Mouse (Mus musculus) retina, adult 2 months (tissue): ENCODE measurements around the gene Iqcn.

Experiments
- DNase-seq: peaks from one replicate; pipeline ENCODE4 v3.0.0-alpha.2; 2012; ENCODE audit warnings: low read depth, low spot score

The Iqcn gene

DNA sequence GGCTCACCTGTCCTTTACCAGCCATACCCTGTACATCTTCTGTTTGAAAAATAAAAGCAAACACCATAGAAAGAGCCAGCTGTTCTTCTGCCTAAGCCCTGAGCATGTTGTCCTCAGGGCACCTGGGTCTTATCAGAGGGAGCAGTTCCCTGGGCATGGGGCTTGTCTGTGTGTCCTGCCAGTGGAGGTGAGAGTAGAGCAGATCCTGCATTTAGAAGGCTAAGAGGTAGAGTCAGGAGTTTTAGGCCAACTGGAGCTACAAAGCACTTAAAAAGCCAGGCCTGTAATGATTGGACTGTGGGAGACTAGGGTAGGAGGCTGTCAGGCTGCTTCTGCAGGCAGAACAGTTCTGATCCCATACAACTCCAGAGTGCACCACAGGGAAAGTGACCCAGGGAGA lies 24.6 kb upstream of the Iqcn start:
- DNase-seq: no peak

DNA sequence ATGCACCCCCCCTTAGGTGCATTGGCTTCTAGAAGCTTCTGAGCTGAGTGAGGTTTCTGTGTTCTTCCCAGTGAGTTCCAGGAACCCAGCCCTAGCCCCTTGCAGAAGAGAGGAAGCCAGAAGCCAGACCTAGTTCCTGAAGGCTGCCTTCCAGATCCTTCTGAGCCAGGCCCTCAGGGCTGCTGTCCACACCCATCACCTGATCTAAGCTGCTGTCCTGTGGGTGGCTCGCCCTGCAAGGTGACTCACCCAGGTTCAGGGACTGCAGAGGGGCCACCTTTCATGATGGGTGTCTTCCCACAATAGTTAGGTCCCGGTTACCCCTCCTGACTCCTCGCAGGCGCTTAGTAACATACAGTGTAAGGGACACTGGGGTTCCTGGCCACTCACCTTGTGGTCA lies 23.9 kb upstream of the Iqcn start:
- no peak for DNase-seq

DNA sequence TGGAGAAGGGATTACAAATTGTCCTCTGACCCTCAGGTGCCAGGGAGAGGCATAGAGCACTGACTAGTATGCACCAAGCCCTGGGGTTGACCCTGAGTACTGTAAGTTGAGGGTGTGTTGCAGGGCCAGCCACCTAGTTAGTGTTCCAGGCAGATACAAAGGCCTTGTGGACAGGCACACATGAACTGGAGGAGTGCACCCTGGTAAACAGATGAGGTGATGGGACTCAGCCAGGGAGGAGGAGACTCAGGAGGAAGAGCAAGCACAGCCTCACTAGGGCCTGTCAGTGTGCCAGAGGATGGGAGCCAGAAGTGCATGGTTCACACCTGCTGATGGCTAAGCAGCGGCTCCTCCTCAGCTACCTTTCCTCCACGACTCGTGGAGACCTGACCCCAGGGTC lies 23.2 kb upstream of the Iqcn start:
- DNase-seq: no peak

DNA sequence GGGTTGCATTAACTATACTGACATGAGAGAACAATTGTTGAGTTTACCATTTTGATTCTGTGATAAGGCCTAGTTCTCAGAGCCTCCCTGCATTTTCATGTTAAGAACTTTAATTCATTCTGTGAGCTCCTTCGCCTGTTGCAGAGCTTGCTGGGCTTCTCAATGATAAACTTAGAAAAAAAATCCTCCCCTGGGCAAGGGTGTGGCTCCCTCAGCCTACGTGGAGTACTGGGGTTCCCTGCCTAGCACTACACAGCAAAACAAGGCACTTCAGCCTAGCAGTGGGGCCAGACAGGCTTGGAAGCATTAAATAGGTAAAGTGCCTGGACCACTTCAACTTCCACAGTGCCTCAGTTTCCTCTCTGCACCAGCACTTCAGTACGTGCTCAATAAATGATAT lies 21.8 kb upstream of the Iqcn start:
- no peak for DNase-seq

DNA sequence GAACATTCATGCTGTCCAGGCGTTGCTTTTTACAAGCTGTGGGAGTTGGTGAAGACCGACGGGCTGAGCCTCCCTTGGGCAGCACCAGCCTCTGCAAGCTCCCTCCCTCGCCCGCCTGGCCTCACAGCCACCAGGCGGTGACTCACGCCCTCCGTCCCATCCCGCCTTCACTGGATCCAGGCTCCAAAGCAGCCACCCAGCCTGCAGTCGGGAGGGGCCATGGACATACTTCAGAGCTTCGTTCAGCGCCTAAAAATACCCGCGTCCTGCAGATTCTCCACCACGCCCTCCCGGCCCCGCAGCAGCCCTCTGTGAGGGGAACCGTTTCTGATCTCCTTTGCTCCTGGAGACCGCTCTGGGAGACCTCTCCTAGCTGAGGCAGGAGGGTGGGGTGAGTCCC lies 21.1 kb upstream of the Iqcn start:
- no peak for DNase-seq

DNA sequence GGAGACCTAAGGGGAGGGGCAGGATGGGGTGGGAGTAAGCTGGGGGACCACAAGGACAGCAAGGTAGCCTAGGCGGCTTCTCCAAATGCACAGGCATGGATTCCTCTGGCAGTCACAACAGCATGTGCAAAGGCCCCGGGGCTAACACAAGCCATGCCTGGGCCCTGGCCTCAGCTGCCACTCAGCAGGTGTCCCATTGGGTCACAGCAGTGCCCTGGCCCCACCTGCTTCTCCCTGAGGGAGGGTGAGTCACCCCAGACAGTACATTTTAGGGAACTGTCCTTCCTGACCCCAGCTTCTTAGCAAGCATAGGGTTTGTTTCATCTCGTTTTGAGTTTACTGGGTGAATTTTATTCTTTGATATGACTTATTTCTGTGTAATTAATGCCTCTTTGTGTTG lies 20.6 kb upstream of the Iqcn start:
- DNase-seq: no peak

DNA sequence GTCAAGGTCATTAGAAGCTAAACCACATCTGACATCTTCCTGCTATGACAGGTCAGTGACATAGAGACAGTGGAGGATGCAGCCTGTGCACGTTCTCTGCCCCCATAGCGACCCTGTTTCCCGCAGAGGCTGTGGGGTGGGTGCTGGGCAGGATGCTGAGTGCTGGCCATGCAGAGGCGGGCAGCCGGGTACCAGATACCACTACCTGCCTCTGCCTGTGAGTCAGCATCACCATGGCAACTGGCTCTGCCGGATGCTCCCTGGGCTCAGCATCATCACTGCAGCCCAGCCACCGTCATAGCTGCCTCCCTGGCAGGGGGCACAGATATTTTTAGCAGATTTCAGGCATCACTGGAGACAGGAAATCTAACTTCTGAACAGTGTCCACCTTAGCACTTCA lies 19.0 kb upstream of the Iqcn start:
- no peak for DNase-seq

DNA sequence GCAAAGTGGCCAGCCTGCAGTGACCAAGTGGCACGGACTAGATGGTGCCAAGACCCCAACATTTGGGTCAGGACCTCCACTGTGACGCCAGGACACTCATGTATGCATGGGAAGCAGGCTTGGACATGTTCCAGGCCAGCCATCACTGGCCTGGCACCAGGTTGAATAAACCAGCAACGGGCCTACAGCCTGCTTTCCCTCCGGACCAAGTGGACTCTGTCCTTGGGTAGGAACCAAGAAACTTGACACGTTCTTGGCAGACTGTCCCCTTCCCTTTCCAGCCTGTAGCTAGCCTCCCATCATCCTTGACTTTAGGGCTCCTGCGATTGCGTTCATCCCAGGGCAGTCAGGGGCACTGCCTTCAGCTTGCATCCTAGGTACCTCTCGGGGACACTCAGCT lies 15.7 kb upstream of the Iqcn start:
- DNase-seq: no peak

DNA sequence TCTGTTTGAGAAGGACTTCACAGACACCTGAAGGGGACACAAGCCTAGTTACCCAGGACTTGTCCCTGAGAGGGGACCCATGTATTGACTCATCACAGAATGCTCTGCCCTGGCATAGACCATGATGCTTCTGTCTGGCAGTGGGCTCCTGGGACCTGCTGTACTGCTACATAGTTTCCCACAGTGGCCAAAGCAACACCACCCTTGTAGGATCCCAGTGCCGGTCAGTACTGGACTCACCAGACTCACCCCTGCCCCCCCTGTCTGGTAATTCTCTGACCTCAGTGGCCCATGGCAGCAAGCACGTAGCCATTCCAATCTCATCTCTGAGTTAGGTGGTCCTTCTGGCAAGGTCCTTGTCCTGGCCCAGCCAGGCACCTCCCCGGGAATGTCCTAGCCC lies 15.1 kb upstream of the Iqcn start:
- DNase-seq: no peak

DNA sequence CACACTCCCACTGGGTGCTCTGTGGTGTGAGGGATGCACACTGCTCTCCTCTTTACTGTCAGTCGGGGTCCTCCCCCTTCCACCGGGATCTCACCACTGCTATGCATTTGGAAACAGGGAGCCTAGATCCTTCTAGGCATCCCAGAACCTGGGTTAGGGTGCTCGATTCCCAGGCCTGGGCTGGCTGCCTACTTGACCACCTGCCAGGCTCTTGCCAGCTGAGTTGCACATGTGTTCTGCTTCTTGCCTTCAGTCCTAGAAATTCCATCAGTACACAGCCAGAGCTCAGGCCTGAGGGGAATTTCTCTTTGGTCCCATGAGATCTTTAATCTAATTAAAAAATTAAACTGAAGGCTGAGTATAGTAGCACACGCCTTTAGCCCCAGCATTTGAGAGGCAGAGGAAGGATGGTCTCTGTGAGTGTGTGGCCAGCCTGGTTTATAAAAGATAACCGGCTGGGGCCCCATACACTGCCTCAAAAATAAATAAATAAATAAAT lies 13.3 kb upstream of the Iqcn start:
- DNase-seq: no peak

DNA sequence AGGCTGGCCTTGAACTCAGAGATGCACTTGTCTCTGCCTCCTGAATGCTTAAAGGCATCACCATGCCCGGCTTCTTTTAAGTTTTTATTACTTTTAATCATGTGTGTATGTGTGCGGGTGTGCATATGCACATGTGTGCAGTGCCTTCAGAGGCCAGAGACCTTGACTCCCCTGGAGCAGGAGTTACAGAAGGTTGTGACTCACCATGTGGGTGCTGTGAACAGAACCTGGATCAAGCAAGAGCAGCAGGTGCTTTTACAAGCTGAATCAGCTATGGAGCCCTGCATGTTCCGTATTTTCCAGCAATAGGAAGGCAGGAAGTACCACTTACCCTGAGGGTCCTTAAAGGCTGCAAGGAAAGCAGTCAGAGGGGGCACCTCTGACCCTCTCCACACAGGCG lies 12.0 kb upstream of the Iqcn start:
- no peak for DNase-seq

DNA sequence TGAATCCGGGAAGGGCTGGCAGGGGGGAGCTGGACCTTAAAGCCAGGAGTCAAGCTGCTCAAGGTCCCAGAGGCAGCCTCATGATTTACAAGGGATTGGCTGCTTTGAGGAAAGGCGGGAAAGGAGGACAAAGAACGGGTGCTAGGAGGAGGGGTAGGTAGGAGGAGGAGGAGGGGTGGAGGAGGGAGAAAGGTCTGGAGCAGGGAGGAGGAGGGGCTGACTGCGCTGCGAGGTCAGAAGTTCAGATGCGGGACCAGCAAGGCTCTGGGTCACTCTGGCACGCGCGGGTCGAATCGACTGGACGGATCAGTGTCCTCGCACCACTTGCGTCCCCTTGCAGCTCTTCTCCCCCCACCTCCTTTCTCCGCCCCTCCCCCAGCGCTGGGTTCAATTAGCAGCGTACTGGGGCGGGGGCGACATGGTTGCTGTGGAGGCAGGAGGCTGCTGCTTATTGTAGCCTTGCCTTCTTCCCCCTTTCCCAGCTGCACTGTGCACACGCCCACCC lies 11.5 kb upstream of the Iqcn start:
- DNase-seq: no peak

DNA sequence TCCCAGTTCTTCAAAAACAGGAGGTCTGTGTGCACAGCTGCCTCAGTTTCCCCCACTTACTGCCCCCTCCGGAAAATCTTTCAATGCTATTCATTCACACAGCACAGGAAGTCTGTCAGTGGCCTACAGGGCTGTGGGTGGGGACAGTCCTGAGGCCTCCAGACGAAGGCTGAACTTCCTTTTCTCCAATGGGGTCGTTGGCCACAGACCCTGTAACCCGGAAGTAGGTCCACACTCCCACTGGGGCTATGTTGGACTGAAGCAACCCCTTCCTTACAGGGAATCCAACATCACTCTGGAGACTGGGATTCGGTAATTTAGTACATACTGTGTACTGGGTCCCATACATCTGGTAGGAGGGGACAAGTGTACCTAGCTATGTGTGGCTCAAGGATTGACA lies 9.6 kb upstream of the Iqcn start:
- no peak for DNase-seq

DNA sequence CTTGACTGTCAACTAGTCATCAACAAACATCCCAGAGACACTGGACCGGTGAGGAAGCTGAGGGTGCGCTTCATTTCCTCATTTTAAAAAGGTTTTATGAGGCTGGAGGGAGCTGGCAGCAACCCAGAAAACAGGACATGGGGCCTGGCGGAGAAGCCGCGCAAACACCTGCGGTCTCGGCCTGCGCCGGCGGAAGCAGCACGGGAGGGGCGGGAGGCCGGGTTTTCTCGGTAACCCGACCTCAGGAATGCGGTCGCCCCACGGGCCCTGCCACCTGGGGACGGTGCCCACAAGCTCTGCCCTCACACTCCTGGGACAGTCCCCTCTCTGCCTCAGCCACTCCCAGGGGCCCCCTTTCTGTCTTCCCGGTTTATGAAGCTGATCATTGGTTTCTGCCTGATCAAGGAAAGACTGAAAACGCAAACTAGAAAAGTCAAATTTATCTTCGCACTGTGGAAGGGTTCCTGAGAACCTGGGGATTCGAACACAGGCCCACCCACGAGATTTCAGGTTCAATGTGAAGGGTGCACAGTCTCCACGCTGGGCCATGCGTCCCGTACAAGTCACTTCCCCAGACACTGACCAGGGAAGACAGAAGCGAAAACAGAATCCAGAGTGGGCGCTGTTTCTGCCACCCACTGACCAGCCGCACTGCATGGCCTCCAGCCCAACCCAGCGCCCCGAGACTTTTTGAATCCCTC lies 7.8 kb upstream of the Iqcn start:
- no peak for DNase-seq

DNA sequence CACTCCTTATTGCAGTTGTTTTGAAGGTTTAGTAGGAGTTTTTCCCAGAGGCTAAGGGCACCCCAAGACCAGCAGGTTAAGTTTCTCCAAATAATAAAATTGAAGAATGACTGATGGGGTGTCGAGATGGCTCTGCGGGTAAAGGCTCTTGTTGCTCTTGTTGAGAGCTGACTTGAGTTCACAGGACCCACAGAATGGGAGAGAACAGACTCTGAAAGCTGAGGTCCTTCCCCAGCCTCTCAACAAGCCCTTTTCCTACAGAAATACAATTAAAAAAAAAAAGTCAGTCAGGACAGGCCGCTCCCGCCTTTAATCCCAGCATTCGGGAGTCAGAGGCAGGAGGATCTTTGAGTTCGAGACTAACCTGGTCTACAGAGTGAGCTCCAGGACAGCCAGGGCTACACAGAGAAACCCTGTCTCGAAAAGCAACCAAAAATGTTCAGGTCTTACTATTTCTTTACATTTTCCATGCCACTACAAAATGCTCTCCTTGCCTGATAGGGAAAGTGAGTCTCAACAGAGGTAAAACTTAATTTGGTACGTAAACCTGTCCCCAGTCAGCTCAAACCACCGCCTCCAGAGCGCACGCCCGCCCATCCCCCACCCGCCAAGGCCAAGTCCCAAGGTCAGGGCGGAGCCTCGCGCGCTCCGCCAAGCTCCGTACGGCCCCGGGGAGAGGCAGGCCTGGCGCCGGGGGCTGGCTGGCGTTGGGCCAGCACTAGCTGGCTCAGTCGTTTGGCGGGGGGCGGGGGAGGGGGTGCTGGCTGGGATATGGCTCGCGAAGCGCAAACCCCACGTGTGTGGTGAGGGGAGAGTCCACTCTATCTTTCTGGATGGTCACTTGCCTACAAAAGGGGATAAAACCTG lies 7.0 kb upstream of the Iqcn start:
- peak; percentile 65 for DNase-seq

DNA sequence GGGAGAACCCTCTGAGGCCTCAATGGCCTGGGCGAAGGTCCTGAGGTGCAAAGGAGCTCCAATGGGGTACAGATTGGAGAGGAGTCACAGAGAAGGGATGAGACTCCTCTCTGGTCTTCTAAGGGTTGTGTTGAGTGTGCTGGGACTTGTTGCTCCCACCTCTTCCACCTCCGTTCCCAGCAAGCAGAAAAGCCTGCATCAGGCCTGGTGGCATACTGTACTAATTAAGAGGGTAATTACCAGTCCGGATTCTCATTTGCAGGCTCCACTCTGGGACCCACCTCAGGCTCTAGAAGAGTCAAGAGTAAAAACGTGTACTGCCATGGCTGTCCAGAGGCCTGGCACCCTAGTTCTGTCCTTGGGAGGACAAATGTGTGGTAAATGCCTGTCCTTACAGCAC lies 6.3 kb upstream of the Iqcn start:
- no peak for DNase-seq

DNA sequence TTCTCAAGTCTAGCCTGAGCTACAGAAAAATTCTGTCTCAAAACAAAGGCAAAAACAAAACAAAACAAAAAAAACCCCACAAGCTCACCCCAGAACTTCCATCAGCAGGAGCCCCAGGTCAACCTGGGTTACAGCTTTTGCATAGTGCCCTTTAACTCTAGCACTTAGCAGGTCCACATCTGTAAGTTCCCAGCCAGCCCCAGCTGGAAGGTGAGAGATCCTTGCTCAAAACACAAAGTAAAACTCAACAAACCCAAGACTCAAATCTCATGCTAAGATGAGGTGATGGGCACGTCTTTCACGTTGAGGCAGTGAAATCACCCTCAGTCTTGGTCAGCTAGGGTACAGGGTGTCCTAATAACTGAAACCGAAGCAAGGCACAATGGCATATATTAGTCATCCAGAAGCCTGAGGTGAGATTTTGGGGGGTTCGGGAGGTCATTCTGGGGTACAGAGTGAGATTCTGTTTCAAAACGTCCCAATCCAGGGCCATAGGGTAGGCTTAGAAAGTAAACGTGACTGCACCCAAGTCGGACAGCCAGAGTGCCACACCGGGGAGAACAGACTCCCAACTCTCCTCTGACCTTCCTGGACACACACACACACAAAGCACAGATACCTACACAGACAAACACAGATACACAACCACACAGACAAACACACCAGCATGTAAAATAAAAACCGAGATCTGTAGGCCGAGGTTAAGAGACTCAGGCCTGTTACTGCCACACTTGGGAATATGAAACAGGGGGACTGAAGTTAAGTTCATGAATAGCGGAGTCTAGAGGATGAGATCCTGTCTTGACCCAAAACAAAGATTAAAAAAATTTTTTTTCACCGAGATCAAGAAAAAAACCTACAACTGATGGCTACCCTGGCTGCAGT lies 5.6 kb upstream of the Iqcn start:
- DNase-seq: no peak

DNA sequence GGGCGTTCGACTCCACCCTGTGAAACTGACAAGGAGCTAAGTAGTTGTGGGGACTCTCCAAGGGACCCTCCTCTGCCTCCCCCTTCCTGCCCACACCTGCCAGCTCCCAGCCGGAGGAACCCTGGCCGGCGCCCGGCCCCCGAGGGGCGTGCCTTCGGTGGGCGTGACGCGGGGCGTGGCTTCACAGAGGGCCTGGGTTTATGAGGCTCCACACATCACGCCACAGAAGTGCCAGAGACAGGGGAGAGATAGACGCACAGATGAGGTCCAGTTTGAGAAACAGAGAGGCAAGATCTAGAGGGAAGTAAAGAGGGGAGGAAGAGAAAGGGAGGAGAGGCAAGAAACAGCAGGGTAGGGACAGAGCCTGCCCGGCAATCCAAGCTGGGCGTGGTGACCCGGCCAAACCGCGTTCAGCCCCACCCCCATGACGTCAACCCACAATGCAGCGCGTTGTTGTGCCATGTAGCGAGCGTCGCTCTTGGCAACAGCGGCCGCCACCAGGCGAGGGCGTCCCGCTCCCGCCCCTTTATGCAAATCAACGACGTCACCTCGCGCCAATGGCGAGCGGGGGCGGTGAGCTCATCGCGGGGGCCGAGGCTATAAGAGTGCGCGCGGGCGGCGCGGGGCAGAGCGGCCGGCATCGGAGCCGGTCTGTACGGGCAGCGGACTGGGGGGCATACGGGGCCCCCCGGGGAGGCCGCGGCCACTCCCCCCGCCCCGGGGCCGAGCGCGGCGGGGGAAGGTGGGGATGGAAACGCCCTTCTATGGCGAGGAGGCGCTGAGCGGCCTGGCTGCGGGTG lies 4.7 kb upstream of the Iqcn start, which contains the start of gene Jund:
TSS of gene Jund (plus strand) at position 640 of the 800 bp plus-strand sequence.
- DNase-seq: peak; percentile 99

DNA sequence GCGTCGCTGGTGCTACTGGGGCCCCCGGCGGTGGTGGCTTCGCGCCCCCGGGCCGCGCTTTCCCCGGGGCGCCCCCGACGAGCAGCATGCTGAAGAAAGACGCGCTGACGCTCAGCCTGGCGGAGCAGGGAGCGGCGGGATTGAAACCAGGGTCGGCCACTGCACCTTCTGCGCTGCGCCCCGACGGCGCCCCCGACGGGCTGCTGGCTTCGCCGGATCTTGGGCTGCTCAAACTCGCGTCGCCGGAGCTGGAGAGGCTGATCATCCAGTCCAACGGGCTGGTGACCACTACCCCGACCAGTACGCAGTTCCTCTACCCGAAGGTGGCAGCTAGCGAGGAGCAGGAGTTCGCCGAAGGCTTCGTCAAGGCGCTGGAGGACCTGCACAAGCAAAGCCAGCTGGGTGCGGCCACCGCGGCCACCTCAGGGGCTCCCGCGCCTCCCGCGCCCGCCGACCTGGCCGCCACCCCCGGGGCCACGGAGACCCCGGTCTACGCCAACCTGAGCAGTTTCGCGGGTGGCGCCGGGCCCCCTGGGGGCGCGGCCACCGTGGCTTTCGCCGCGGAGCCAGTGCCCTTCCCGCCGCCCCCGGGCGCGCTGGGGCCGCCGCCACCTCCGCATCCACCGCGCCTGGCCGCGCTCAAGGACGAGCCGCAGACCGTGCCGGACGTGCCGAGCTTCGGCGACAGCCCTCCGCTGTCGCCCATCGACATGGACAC lies 4.0 kb upstream of the Iqcn start:
- no peak for DNase-seq

DNA sequence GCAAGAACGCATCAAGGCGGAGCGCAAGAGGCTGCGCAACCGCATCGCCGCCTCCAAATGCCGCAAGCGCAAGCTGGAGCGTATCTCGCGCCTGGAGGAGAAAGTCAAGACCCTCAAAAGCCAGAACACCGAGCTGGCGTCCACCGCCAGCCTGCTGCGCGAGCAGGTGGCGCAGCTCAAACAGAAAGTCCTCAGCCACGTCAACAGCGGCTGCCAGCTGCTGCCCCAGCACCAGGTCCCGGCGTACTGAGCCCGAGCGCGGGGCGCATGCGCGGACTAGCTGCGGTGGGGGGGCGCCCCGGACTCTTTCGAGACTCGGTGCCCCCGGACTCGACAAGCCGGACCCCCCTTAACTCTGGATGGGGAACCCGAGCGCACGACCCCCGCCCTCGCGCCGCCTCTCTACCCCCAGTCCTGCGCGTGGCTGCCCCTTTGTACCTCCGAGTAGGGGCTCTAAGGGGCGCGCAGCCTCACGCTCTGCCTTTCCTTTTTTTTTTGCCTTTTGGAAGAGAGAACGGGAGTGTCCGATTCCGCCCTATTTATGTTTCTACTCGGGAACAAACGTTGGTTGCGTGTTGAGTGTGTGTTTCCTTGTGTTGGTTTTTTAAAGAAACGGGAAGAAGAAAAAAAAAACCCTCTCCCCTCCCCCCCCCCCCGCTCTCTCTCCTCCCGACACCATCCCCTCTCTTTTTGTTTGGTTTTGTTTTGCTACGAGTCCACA lies 3.3 kb upstream of the Iqcn start:
- peak; percentile 68 for DNase-seq
